Mouse (Mus musculus) hindbrain, embryonic 15.5 days (tissue): ENCODE data around the gene Sertad4. TPM values are rescaled to one million over a fixed set of nuclear protein-coding genes. Genes with fewer than 3 reads are reported as not detected.
A peak's percentile ranks its signal among the peaks of the same experiment; 100 is the strongest.

Experiments
- ATAC-seq: fragments of 200-750 bp; cut with Nextera tagmentation; 2 replicates; pipeline ENCODE4 v1.8.0; 2017; ENCODE audit warnings: low read depth, moderate number of reproducible peaks, moderate TSS enrichment; ENCODE audit not compliant: low FRiP score
- H3K27ac ChIP-seq: fragments of 300-500 bp; sonication (generic); replicated peaks from 2 replicates; pipeline ENCODE4 v1.5.1; 2015; ENCODE audit warnings: mild to moderate bottlenecking, inconsistent platforms
- H3K27me3 ChIP-seq: fragments of 300-500 bp; sonication (generic); 2 replicates; pipeline ENCODE4 v1.6.1; 2015; ENCODE audit warnings: control low read depth, inconsistent platforms
- H3K36me3 ChIP-seq: fragments of 300-500 bp; sonication (generic); 2 replicates; pipeline ENCODE4 v1.6.1; 2015; ENCODE audit warnings: control low read depth, inconsistent platforms
- H3K4me1 ChIP-seq: fragments of 300-500 bp; sonication (generic); replicated peaks from 2 replicates; pipeline ENCODE4 v1.6.1; 2015; ENCODE audit warnings: control low read depth, inconsistent platforms
- H3K4me2 ChIP-seq: fragments of 300-500 bp; sonication (generic); 2 replicates; pipeline ENCODE4 v1.6.1; 2015; ENCODE audit warnings: moderate library complexity, mild to moderate bottlenecking, inconsistent platforms
- H3K4me3 ChIP-seq: fragments of 300-500 bp; sonication (generic); 2 replicates; pipeline ENCODE4 v1.5.1; 2015; ENCODE audit warnings: mild to moderate bottlenecking, inconsistent platforms
- H3K9ac ChIP-seq: fragments of 300-500 bp; sonication (generic); 2 replicates; pipeline ENCODE4 v1.6.1; 2015; ENCODE audit warnings: inconsistent platforms
- H3K9me3 ChIP-seq: fragments of 300-500 bp; sonication (generic); 2 replicates; pipeline ENCODE4 v1.6.1; 2016; ENCODE audit warnings: control low read depth, inconsistent platforms
- WGBS: fragments of 180-500 bp; shearing (Covaris S2); methylation state at CpG from one replicate; pipeline ENCODE4 v1.1.7; 2015; 5-methylcytosine and 5-hydroxymethylcytosine counted together
- polyA plus RNA-seq: library from polyadenylated mRNA; unstranded; fragments of >200 nt; fragmentation: Nextera tagmentation; extraction: Ambion mirVana; gene quantifications from 2 replicates; pipeline ENCODE4 v1.2.1, GENCODE M21; 2015

The Sertad4 gene
- polyA plus RNA-seq, 1 experiment from 2014 or later: 19.4 TPM

GRCm38 (mm10) chr1:192864440-192864839 lies 8.9 kb upstream of the Sertad4 start:
- Histone ChIP-seq H3K4me1 (peaks cover 11% of the 10 kb centered on the region), H3K9me3 (no peaks in the 10 kb centered on the region), H3K4me2 (no peak overlapping the region), H3K36me3 (no peaks in the 10 kb centered on the region), H3K4me3 (no peak overlapping the region), H3K9ac (no peak overlapping the region), H3K27me3 (no peaks in the 10 kb centered on the region), H3K27ac (no peak overlapping the region)
- 86% methylated on average over 3 of the region's 3 CpGs for WGBS
- ATAC-seq: no peak

DNA sequence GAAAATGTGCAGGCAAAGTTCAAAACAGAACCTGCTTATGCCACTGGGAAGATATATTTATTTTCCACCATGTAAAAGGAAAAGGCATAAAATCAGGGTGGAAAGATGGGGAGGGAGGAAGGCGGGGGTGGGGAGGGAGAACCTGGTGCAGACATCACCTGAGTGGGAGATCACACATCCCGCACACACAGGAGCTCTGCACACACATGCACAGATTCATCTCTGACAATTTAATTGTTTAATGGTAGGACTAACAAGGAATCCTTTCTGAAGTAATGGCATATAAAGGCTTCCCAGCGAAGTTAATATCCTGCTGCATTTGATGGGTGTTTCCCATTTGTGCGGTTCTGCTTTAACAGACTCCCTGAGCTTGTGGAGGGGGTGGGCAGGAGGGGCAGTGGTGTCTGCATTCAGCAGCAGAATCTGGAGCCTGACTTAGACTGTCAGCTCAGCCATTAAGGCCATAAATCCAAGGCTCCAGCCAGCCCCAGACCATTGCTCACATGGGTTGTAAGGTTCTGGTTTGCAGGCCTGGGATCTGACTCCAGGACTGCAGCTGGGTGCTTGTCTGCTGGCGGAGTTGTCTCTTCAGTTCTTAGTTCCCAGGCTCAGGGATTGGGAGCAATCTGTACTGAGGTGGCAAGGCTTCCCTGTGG lies 5.9 kb upstream of the Sertad4 start:
- no peaks in the 10 kb centered on the region for H3K9me3 ChIP-seq
- no peak overlapping the region for H3K4me2 ChIP-seq
- 59% methylated on average over 5 of the region's 5 CpGs for WGBS
- H3K27me3 ChIP-seq: no peaks in the 10 kb centered on the region
- ATAC-seq: peak; percentile 34; the same call in 1 of the 2 replicates
- H3K9ac ChIP-seq: no peak overlapping the region
- H3K27ac ChIP-seq: no peak overlapping the region
- H3K4me3 ChIP-seq: no peak overlapping the region
- H3K4me1 ChIP-seq: peaks cover 14% of the 10 kb centered on the region
- no peaks in the 10 kb centered on the region for H3K36me3 ChIP-seq

- ATAC-seq: no peak
- Histone ChIP-seq H3K27me3 (no peaks in the 10 kb centered on the region), H3K4me1 (peaks cover 23% of the 10 kb centered on the region), H3K4me2 (no peak overlapping the region), H3K9me3 (no peaks in the 10 kb centered on the region), H3K27ac (no peak overlapping the region), H3K4me3 (no peak overlapping the region), H3K36me3 (no peaks in the 10 kb centered on the region), H3K9ac (no peak overlapping the region)
- WGBS: 76% methylated on average over 6 of the region's 6 CpGs
Observed at GRCm38 (mm10) chr1:192860273-192860672, 4.7 kb upstream of the Sertad4 start.

GRCm38 (mm10) chr1:192857582-192857981 lies 2.0 kb upstream of the Sertad4 start:
- Histone ChIP-seq H3K4me2 (no peak overlapping the region), H3K27ac (no peak overlapping the region), H3K9me3 (no peaks in the 10 kb centered on the region), H3K27me3 (no peaks in the 10 kb centered on the region), H3K36me3 (no peaks in the 10 kb centered on the region), H3K4me3 (no peak overlapping the region), H3K4me1 (peaks cover 43% of the 10 kb centered on the region), H3K9ac (no peak overlapping the region)
- 86% methylated on average over 5 of the region's 5 CpGs for WGBS
- no peak for ATAC-seq

DNA sequence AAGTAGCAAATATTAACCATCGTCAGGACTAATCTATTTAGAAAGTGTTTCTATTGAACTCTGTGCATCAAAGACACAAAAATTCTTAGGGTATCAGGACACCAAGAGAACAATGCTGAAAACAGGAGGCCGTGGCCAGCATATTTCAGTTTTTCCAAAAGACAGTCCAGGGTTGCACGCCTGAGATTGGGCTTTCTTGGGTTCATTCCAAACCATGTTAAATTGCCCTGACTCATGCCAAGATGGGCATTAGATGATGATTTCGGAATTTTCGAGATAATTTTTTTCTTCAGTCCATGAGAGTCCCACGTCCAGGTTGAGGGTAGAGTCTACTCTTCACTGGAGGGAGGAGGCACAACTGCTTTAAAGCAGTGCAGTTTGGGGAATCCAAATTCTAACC lies 1.4 kb upstream of the Sertad4 start:
- Histone ChIP-seq H3K36me3 (no peaks in the 10 kb centered on the region), H3K4me3 (no peak overlapping the region), H3K27me3 (no peaks in the 10 kb centered on the region), H3K9me3 (no peaks in the 10 kb centered on the region), H3K4me2 (no peak overlapping the region), H3K9ac (no peak overlapping the region), H3K27ac (no peak overlapping the region), H3K4me1 (peaks cover 44% of the 10 kb centered on the region)
- no peak for ATAC-seq
- 64% methylated on average over 6 of the region's 6 CpGs for WGBS

GRCm38 (mm10) chr1:192856411-192856810 lies 855 bp upstream of the Sertad4 start:
- Histone ChIP-seq H3K36me3 (no peaks in the 10 kb centered on the region), H3K4me2 (peak overlapping the region; percentile 87; the same call in 1 of the 2 replicates), H3K9me3 (no peaks in the 10 kb centered on the region), H3K27me3 (no peaks in the 10 kb centered on the region), H3K4me1 (peaks cover 44% of the 10 kb centered on the region), H3K27ac (0 out of 2 replicates have a peak overlapping the region, but pooled peaks have one; percentile 22), H3K4me3 (no peak overlapping the region), H3K9ac (no peak overlapping the region)
- ATAC-seq: no peak
- 10% methylated on average over 10 of the region's 10 CpGs for WGBS

DNA sequence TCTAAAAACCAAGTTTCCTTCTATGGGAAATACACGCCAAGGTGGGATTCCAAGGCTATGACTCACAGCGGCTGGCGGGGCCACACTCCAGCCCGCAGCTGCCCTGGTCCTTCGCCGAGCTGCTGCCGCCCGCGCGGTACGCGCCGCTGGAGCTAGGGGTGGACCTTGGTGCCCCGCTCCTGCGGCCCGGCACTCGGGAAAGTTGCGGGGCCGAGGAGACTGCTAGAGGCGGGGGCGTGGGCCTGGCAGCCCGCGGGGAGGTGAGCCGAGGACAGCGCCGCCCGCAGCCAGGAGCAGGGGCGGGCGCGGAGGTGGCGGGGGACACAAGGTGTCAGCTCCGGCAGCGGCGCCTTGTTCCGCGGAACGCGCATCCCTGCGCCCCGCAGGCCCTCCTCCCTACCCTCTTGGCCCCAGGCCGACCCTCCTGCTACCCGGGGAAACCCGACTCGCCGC lies 711 bp downstream of the Sertad4 start:
- Histone ChIP-seq H3K4me2 (peak overlapping the region; percentile 87), H3K4me3 (peak overlapping the region; percentile 87), H3K36me3 (no peaks in the 10 kb centered on the region), H3K4me1 (peaks cover 53% of the 10 kb centered on the region), H3K9ac (peak overlapping the region; percentile 82), H3K9me3 (no peaks in the 10 kb centered on the region), H3K27ac (peak overlapping the region; percentile 92), H3K27me3 (no peaks in the 10 kb centered on the region)
- WGBS: under 1% methylated on average over 43 of the region's 45 CpGs
- ATAC-seq: no peak; the same call in 1 of the 2 replicates

DNA sequence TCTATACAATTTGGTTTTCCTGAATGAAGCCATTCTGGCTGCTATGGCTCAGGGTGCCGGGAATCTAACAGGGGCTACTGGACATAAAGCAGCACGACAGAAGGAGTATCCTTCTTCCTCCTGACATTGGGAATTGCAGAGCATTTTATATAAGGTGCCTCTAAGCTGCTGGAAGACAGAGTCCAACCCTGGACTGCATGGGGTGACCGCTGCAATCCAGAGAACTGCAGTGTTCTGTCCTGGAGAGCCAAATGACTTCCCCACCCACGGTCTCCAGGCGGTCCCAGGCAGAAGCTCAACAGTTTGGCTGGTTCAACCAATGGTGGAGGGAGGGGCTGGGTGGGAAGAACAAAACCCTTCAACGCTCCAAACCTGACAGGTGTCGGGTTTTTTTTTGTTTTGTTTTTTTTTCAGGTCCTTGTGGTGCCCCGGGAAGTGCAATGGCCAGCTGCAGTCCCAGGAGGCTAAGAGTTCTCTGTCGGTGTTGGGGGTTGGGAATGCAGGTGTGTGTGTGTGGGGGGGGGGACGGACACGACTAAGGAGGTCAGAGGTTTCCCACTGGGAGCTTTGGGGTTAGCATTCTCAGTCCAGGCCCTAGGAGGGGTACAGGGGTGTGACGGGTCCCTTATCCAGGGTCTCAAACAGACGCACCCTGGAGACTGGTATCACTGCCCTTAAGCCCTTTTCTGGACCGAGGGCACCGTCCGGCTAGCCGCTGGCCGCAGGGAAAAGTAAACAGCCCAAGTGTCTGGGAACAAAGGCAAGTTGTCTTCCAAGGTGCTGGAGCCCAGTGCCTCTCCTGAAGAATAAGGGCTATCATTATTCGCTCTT lies 1.4 kb downstream of the Sertad4 start:
- Histone ChIP-seq H3K27me3 (no peaks in the 10 kb centered on the region), H3K9me3 (no peaks in the 10 kb centered on the region), H3K4me2 (peak overlapping the region; percentile 87), H3K36me3 (peaks cover 4% of the 10 kb centered on the region; the same call in 1 of the 2 replicates), H3K9ac (peak overlapping the region; percentile 82), H3K4me1 (peaks cover 53% of the 10 kb centered on the region), H3K4me3 (peak overlapping the region; percentile 87), H3K27ac (peak overlapping the region; percentile 92)
- 5% methylated on average over 19 of the region's 19 CpGs for WGBS
- no peak for ATAC-seq

DNA sequence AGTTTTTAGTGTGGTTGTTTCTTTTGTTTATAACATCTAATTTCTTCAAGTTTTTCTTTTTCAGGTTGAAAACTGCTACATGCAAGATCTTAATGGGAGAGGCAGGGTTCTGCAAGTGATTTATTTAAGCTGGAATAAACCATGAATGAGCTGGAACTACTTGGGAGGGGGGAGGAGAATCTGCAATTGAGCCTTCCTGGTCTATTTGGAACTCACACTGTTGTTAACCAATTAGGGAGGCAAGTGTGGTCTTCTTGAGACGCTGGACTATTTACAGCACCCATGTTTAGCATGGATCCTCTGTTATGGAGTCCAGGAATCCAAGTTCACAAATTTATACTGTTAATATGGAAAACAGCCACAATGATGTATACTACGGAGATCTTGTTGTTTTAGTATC lies 2.1 kb downstream of the Sertad4 start:
- Histone ChIP-seq H3K9me3 (no peaks in the 10 kb centered on the region), H3K9ac (no peak overlapping the region), H3K4me2 (peak overlapping the region; percentile 87), H3K4me1 (peaks cover 53% of the 10 kb centered on the region), H3K27ac (no peak overlapping the region), H3K27me3 (no peaks in the 10 kb centered on the region), H3K36me3 (peaks cover 11% of the 10 kb centered on the region), H3K4me3 (peak overlapping the region; percentile 87; the same call in 1 of the 2 replicates)
- ATAC-seq: no peak
- WGBS: 46% methylated on average over 2 of the region's 2 CpGs

DNA sequence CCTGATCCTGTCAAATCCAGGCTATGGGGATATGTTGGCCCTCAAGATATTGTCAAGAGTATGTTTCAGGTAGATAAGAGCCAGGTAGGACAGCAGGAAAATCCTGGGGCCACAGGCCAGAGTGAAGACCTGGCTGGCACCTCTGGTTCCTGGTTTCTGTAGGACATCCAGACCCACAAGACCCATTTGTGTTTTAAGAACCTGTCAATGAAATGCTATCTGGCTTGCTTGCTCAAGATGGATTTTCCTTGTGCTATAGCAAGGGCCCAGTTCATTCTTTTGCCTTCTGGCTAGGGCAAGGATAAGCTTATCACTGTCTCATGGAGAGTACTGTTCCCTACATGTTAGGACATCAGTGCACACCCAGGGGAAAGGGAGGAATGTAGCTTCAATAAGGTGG lies 3.5 kb downstream of the Sertad4 start:
- ATAC-seq: no peak
- no peak overlapping the region for H3K4me3 ChIP-seq
- peaks cover 53% of the 10 kb centered on the region for H3K4me1 ChIP-seq
- peaks cover 23% of the 10 kb centered on the region for H3K36me3 ChIP-seq
- no peaks in the 10 kb centered on the region for H3K27me3 ChIP-seq
- H3K9ac ChIP-seq: no peak overlapping the region
- H3K27ac ChIP-seq: peak overlapping the region; percentile 40; the same call in 1 of the 2 replicates
- H3K9me3 ChIP-seq: no peaks in the 10 kb centered on the region
- peak overlapping the region; percentile 87 for H3K4me2 ChIP-seq

- peaks cover 27% of the 10 kb centered on the region for H3K36me3 ChIP-seq
- no peaks in the 10 kb centered on the region for H3K9me3 ChIP-seq
- H3K4me2 ChIP-seq: peak overlapping the region; percentile 87
- peaks cover 53% of the 10 kb centered on the region for H3K4me1 ChIP-seq
- ATAC-seq: peak; percentile 54
- no peaks in the 10 kb centered on the region for H3K27me3 ChIP-seq
- H3K9ac ChIP-seq: no peak overlapping the region
- no peak overlapping the region for H3K4me3 ChIP-seq
- 3% methylated on average over 6 of the region's 6 CpGs for WGBS
- H3K27ac ChIP-seq: peak overlapping the region; percentile 43
Observed at GRCm38 (mm10) chr1:192851640-192852039, 3.9 kb downstream of the Sertad4 start.

DNA sequence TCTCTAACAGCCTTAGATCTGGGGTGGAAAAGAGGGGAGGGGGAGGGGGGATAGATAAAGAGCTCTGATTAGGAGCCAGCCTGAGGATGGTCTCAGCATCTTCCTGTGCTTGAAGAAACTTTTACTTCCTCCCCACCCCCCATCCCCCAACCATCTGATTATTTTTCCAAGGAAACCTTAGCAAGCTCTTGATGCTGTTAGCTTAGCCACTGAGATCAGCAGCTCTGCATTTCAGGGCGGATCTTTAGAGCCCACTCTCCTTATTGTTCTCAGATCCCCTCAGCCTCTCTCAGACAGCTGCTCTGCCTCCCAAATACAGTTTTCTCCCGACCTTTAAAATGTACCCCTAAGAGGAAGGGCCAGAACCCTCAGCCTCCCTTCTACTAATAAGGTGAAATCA lies 4.4 kb downstream of the Sertad4 start:
- Histone ChIP-seq H3K4me1 (peaks cover 48% of the 10 kb centered on the region), H3K36me3 (peaks cover 28% of the 10 kb centered on the region), H3K9me3 (no peaks in the 10 kb centered on the region), H3K9ac (no peak overlapping the region), H3K4me2 (peak overlapping the region; percentile 87), H3K27me3 (no peaks in the 10 kb centered on the region), H3K4me3 (no peak overlapping the region), H3K27ac (peak overlapping the region; percentile 43)
- ATAC-seq: no peak
- WGBS: 7% methylated on average over 2 of the region's 2 CpGs
